Mouse (Mus musculus) hindlimb bud, embryonic 11.5 days (tissue): ENCODE measurements around the gene Ifrd2.

ENCODE experiments used
- DNase-seq: peaks from one replicate; pipeline ENCODE4 v3.0.0-alpha.2; 2012; ENCODE audit warnings: low read depth, low spot score; ENCODE audit errors: extremely low spot score

Ifrd2 gene

GRCm38 (mm10) chr9:107598385-107598784 is 10.9 kb downstream of the Ifrd2 start:
- no peak for DNase-seq

GRCm38 (mm10) chr9:107599433-107599832 is 12.0 kb downstream of the Ifrd2 start:
- no peak for DNase-seq

- no peak for DNase-seq
Measured at GRCm38 (mm10) chr9:107599842-107600241, 12.4 kb downstream of the Ifrd2 start.

- no peak for DNase-seq
Measured at GRCm38 (mm10) chr9:107600745-107601144, 13.3 kb downstream of the Ifrd2 start.

- DNase-seq, result no peak
Measured at GRCm38 (mm10) chr9:107601275-107601674, 13.8 kb downstream of the Ifrd2 start.

GRCm38 (mm10) chr9:107602068-107602648 is 14.7 kb downstream of the Ifrd2 start:
- DNase-seq, result peak; percentile 90

- no peak for DNase-seq
Measured at GRCm38 (mm10) chr9:107603251-107603650, 15.8 kb downstream of the Ifrd2 start.

- DNase-seq, result no peak
Measured at GRCm38 (mm10) chr9:107605041-107605661, 17.7 kb downstream of the Ifrd2 start.

- no peak for DNase-seq
Measured at GRCm38 (mm10) chr9:107606591-107606990, 19.1 kb downstream of the Ifrd2 start.

GRCm38 (mm10) chr9:107607036-107607435 is 19.6 kb downstream of the Ifrd2 start:
- DNase-seq, result no peak

GRCm38 (mm10) chr9:107607653-107608245 is 20.3 kb downstream of the Ifrd2 start:
- DNase-seq, result no peak

GRCm38 (mm10) chr9:107608741-107609432 is 21.4 kb downstream of the Ifrd2 start, which contains the start of gene Sema3b:
Gene Sema3b (minus strand): TSS chr9:107609229.
- DNase-seq, result no peak

- no peak for DNase-seq
Measured at GRCm38 (mm10) chr9:107609433-107609830, 22.0 kb downstream of the Ifrd2 start.

GRCm38 (mm10) chr9:107611456-107612190 is 24.2 kb downstream of the Ifrd2 start:
- no peak for DNase-seq

GRCm38 (mm10) chr9:107612191-107612944 is 24.9 kb downstream of the Ifrd2 start:
- DNase-seq, result peak; percentile 83

- DNase-seq, result no peak
Measured at GRCm38 (mm10) chr9:107612945-107613569, 25.6 kb downstream of the Ifrd2 start.

GRCm38 (mm10) chr9:107615035-107615434 is 27.6 kb downstream of the Ifrd2 start:
- no peak for DNase-seq

- DNase-seq, result no peak
Measured at GRCm38 (mm10) chr9:107617461-107617860, 30.0 kb downstream of the Ifrd2 start.

GRCm38 (mm10) chr9:107618098-107618497 is 30.7 kb downstream of the Ifrd2 start:
- DNase-seq, result no peak
